Mouse (Mus musculus) liver, embryonic 14.5 days (tissue): Measurements from ENCODE around the gene Ube2h. TPM values are rescaled to one million over a fixed set of nuclear protein-coding genes. Genes with fewer than 3 reads are reported as not detected.

ENCODE experiments used
- ATAC-seq: fragments of 200-750 bp; cut with Nextera tagmentation; 2 replicates; pipeline ENCODE4 v1.8.0; 2017; ENCODE audit warnings: moderate number of reproducible peaks, mild to moderate bottlenecking, moderate library complexity; ENCODE audit not compliant: insufficient read depth
- DNase-seq, 3 experiments: peaks; one replicate each; pipeline ENCODE4 v3.0.0-alpha.2; 2012 to 2013; ENCODE audit warnings: low read depth in 3 of 3, low spot score in 3 of 3
- H3K27ac ChIP-seq: fragments of 300-500 bp; sonication (generic); 2 replicates; pipeline ENCODE4 v1.5.1; 2014; ENCODE audit warnings: moderate library complexity, mild to moderate bottlenecking, control low read depth, inconsistent platforms
- H3K27me3 ChIP-seq: fragments of 300-500 bp; sonication (generic); 2 replicates; pipeline ENCODE4 v1.6.1; 2014; ENCODE audit warnings: mild to moderate bottlenecking, low read length, moderate library complexity; ENCODE audit not compliant: control insufficient read depth, insufficient read depth
- H3K36me3 ChIP-seq: fragments of 300-500 bp; sonication (generic); replicated peaks from 2 replicates; pipeline ENCODE4 v1.6.1; 2014; ENCODE audit warnings: low read depth; ENCODE audit not compliant: control insufficient read depth, insufficient read depth
- H3K4me1 ChIP-seq, 2 experiments: fragments of 200-500 bp in 1 of 2; fragments of 300-500 bp in 1 of 2; sonication (generic) in 1 of 2; replicated peaks; 2 replicates each; pipeline ENCODE4 v1.6.1; 2012 to 2014; ENCODE audit warnings: antibody characterized with exemption in 1 of 2, inconsistent platforms in 1 of 2, low read length in 1 of 2; ENCODE audit not compliant: control insufficient read depth in 2 of 2, insufficient read depth in 2 of 2
- H3K4me2 ChIP-seq: fragments of 300-500 bp; sonication (generic); 2 replicates; pipeline ENCODE4 v1.6.1; 2014; ENCODE audit warnings: low read depth, mild to moderate bottlenecking, control low read depth, moderate library complexity
- H3K4me3 ChIP-seq, 2 experiments: fragments of 200-500 bp in 1 of 2; fragments of 300-500 bp in 1 of 2; sonication (generic) in 1 of 2; 2 replicates each; pipeline ENCODE4 v1.5.1; 2012 to 2014; ENCODE audit warnings: low read depth in 2 of 2, low read length in 2 of 2, mild to moderate bottlenecking in 2 of 2, control low read depth in 1 of 2, inconsistent platforms in 1 of 2, moderate library complexity in 1 of 2; ENCODE audit not compliant: insufficient read depth in 1 of 2
- H3K9ac ChIP-seq: fragments of 300-500 bp; sonication (generic); replicated peaks from 2 replicates; pipeline ENCODE4 v1.6.1; 2014; ENCODE audit warnings: mild to moderate bottlenecking, control low read depth, moderate library complexity
- H3K9me3 ChIP-seq: fragments of 300-500 bp; sonication (generic); 2 replicates; pipeline ENCODE4 v1.6.1; 2016; ENCODE audit warnings: low read length, mixed read lengths; ENCODE audit not compliant: control insufficient read depth
- CTCF ChIP-seq: IDR thresholded peaks from 2 replicates; pipeline ENCODE4 v1.5.1; 2016; ENCODE audit warnings: antibody characterized with exemption, low read depth, control low read depth
- EP300 ChIP-seq: IDR thresholded peaks from 2 replicates; pipeline ENCODE4 v1.6.1; 2016; ENCODE audit warnings: antibody characterized with exemption, low read depth
- WGBS: fragments of 180-500 bp; shearing (Covaris S2); extraction: QIAGEN DNeasy Blood & Tissue Kit; methylation state at CpG from one replicate; pipeline ENCODE4 v1.1.7; 2014; ENCODE audit not compliant: insufficient replicate concordance; 5-methylcytosine and 5-hydroxymethylcytosine counted together
- polyA plus RNA-seq, 2 experiments: library from polyadenylated mRNA; depleted of rRNA in 1 of 2; stranded (reverse) in 1 of 2; unstranded in 1 of 2; fragments of >200 nt; fragmentation: Nextera tagmentation in 1 of 2; extraction: Ambion mirVana in 1 of 2; gene quantifications; 2 replicates each; pipeline versions ENCODE4 v1.2.1 to v1.2.3; 2012 to 2014

The Ube2h gene
- polyA plus RNA-seq, 2 experiments: 18.7 to 27.4 TPM

DNA sequence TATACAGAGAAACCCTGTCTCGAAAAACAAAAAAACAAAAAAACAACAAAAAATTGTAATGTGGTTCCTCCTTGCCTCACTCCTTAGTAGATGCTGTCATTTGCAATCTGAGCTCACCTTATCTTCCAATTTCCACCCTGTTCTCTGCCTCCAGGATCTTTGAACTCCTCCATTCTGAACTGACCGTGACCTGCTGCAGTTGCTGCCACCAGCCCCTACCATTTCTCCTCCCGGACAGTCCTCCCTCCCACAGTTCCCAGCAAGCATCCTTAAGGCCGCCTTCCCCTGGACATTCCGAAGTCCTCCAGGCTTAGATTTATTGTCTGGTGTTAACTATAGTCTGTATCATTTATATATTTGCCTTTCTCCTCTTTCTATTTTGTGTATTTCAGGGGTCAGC is 26.4 kb upstream of the Ube2h start:
- H3K4me3 ChIP-seq: no peak overlapping the region
- H3K4me1 ChIP-seq: peaks cover 0 to 10% of the 10 kb centered on the region in 2 experiments; a peak in 2 of 4 replicates
- no peak for ATAC-seq
- TF ChIP-seq EP300: no peak
- TF ChIP-seq CTCF: no peak
- no peaks in the 10 kb centered on the region for H3K9me3 ChIP-seq
- no peak for DNase-seq
- WGBS: 68% methylated on average over 5 of the region's 5 CpGs
- no peaks in the 10 kb centered on the region for H3K36me3 ChIP-seq
- H3K27me3 ChIP-seq: no peaks in the 10 kb centered on the region
- H3K9ac ChIP-seq: no peak overlapping the region
- H3K27ac ChIP-seq: no peak overlapping the region
- no peak overlapping the region for H3K4me2 ChIP-seq

DNA sequence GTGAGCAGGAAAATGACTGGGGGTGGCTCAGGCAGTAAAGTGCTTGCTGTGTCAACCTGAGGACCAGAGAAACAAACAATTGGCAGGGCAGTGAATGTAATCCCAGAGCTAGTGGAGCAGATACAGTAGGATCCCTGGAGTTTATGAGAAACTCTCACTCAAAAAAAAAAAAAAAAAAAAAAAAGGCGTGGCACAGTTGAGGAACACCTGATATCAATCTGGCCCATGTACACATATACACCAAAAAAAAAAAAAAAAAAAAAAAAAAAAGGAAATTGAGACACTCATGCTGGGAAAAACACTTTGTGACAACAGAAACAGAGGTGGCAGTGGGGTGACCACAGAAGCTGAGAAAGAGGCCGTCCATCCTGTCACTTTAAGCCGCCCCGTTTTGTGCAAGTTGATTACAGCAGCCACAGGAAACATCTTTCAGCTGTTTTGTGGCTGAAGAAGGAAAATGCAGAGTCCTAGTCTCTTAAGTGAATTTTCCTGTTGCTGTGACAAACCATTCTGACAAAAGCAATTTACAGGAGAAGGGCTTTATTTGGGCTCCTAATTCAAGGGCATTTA is 21.7 kb upstream of the Ube2h start:
- no peak overlapping the region for H3K4me2 ChIP-seq
- DNase-seq: peak in 1 of 3 experiments; percentile 10

DNA sequence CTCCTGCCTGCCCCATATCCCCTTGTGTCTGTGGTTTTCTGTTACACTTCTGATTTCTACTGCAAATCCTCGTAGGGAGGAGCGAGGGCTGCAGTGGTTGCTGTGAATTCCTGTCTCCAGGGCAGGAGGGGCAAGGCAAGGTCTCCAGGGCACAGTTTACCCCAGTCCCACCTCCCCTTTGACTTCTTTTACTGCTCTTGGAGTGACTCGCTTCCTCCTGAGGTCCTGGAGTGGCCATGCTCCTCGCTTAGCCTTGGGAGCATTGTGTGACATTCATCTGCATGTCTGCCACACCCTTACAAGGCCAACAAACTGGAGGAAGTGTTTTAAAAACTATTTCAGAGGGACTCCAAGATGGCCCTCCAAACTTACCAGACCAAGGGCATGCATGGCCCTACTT is 16.7 kb upstream of the Ube2h start:
- Histone ChIP-seq H3K4me2 (no peak overlapping the region), H3K36me3 (no peaks in the 10 kb centered on the region), H3K27me3 (no peaks in the 10 kb centered on the region), H3K4me1 (peaks cover 0 to 3% of the 10 kb centered on the region in 2 experiments; a peak in 2 of 4 replicates), H3K9ac (no peak overlapping the region), H3K27ac (no peak overlapping the region), H3K4me3 (no peak overlapping the region), H3K9me3 (no peaks in the 10 kb centered on the region)
- ATAC-seq (no peak), DNase-seq (no peak)
- 27% methylated on average over 4 of the region's 4 CpGs for WGBS
- TF ChIP-seq CTCF: no peak
- TF ChIP-seq EP300: no peak

More for the DNA sequence above, 21.7 kb upstream of the Ube2h start:
- no peaks in the 10 kb centered on the region for H3K27me3 ChIP-seq
- no peak for ATAC-seq
- no peak overlapping the region for H3K9ac ChIP-seq
- H3K36me3 ChIP-seq: no peaks in the 10 kb centered on the region
- peaks cover 0 to 9% of the 10 kb centered on the region in 2 experiments; a peak in 2 of 4 replicates for H3K4me1 ChIP-seq
- H3K27ac ChIP-seq: no peak overlapping the region
- no peak overlapping the region for H3K4me3 ChIP-seq
- TF ChIP-seq EP300: no peak
- no peak for TF ChIP-seq CTCF
- WGBS: 9% methylated on average over 4 of the region's 4 CpGs
- no peaks in the 10 kb centered on the region for H3K9me3 ChIP-seq

DNA sequence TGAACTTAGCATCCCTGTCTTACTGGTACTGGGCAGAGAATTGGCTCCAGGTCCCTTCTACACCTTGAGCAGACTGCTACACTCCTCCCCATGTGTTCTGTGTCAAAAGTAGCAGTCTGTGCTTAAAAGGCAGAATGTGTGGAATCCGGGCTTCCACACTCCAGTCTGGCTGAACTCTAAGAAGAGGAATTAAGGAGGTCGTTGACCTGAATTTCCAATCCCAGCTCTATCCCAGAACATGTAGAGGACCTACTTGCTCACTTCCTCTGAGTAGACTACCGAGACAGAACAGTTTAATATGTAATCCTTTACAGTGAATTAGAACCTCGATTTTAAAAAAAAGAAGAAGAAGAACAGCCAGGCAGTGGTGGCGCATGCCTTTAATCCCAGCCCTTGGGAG is 14.9 kb upstream of the Ube2h start:
- Histone ChIP-seq H3K9me3 (no peaks in the 10 kb centered on the region), H3K4me1 (no peaks in the 10 kb centered on the region), H3K4me2 (no peak overlapping the region), H3K4me3 (no peak overlapping the region), H3K9ac (no peak overlapping the region), H3K27me3 (no peaks in the 10 kb centered on the region), H3K27ac (no peak overlapping the region), H3K36me3 (no peaks in the 10 kb centered on the region)
- TF ChIP-seq CTCF: no peak
- no peak for DNase-seq
- no peak for ATAC-seq
- 58% methylated on average over 5 of the region's 5 CpGs for WGBS

DNA sequence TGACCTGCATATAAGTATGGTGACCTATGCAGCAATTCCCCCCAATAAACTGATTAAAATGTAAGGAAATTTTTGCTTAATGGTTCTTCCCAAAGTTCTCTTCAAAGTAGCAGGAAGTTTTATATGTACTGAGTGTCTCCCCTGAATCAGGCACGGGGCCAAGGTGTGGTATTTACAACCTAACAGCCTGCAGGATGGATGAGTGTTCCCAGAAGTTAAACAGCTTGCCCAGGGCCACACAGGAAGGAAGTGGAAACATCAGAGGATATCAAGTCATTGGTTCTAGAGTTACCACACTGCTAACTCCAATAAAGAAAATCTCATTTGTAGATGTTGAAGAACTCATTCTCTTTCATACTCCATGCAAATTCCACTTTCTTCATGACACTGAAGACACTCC is 7.7 kb upstream of the Ube2h start:
- no peaks in the 10 kb centered on the region for H3K9me3 ChIP-seq
- H3K27ac ChIP-seq: no peak overlapping the region
- TF ChIP-seq EP300: no peak
- no peak for TF ChIP-seq CTCF
- H3K27me3 ChIP-seq: no peaks in the 10 kb centered on the region
- H3K9ac ChIP-seq: no peak overlapping the region
- no peak overlapping the region for H3K4me3 ChIP-seq
- ATAC-seq (no peak), DNase-seq (no peak)
- peaks cover 16 to 26% of the 10 kb centered on the region in 2 experiments for H3K4me1 ChIP-seq
- H3K36me3 ChIP-seq: no peaks in the 10 kb centered on the region
- no peak overlapping the region for H3K4me2 ChIP-seq
- WGBS: 25% methylated on average over 1 of the region's 1 CpGs
